Mouse (Mus musculus): ENCODE results near the gene Olfr2.

The Olfr2 gene

DNA sequence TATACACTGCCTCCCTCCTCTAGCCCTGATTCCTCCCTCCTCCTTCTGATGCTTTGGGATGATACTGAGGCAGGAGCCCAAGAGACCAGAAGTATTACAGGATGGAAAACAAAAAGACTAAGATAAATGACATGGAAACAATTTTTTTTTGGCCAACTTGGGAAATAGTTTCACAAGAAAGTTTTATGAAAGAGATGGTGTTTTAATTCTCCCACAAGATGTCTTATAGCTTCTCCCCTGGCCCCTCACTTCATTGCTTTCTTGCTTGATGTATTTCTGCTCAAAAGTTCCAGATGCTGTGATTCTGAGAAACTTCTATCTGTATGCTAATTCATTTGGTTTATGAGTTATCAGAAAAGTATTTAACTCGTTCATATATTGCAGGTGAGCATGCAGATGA is at the start of gene Olfr2:
Gene Olfr2, minus strand, starts transcription at position 101 of the 400 bp plus-strand sequence.
- DNase-seq: no peak

DNA sequence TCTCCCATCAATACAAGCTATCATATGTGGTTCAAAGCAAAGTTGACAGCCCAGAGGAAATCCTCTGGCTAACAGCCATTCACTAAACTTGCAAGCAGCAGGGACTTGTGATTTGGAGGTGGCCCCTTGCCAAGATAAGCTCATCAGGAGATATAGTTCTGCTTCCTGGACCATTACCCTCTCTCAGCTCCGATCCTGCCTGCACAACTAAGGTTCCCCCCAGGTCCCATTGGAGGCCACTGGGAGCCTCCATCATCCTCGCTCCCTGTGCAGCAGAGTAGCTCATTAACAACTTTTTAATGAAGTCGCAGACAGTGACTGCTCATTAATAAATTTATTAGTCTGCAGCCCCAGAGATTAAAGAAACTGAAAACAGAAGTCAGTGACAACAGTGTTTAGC is 41.7 kb upstream of the Olfr2 start:
- no peak for DNase-seq

DNA sequence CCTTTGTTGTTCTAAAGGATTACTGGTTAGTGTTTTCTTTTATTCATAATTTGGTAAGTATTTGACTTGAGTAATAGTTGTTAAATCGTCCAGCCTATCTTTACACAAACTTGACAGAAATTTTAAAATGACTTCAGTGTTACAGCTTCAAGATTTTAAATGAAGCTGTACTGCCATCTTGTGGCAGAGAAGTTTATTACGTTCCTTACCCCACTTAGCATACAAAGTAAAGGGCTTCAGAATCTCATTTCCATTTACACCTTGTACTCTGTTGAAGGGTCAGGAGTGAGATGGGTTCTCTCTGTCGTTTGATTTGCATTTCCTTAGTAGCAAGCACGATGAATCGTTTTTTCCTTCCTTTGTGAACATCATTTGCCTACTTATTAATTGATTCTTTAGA is 40.0 kb upstream of the Olfr2 start:
- peak; percentile 66 for DNase-seq

DNA sequence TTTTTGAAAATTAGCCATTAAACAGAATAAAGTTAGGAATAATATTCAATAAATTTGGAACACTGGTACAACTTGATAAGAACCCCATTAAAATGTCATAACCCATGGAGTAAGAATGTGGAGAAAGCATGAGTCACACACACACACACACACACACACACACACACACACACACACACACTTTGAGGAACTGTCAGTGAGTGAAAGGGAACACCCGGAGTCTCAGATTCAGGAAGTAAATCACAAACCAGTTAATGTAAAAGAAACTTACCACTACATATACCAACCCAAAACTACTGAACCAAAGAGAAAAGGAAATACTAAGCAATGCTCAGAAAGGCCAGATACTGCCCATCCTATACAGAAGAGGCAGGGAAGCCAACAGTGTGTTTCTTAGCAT is 38.5 kb upstream of the Olfr2 start:
- DNase-seq: peak; percentile 7

DNA sequence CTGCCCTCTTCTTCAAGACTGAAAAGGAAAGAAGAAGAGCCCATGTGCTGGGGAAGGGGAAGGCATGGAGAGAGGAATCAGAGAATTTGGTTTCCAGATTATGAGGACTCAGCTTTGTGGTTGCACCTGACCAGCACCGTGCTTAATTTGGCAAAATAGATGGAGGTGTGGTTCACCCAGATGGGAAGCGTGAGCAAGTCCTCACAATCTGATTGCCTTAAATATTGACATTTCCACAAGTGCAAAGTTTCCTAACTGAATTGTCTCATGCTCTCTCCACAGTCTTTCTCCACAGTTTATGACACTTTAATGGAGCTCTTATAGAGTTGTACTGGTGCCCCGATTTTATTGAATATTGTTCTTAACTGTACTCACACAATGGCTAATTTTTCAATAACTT is 37.3 kb upstream of the Olfr2 start:
- no peak for DNase-seq

DNA sequence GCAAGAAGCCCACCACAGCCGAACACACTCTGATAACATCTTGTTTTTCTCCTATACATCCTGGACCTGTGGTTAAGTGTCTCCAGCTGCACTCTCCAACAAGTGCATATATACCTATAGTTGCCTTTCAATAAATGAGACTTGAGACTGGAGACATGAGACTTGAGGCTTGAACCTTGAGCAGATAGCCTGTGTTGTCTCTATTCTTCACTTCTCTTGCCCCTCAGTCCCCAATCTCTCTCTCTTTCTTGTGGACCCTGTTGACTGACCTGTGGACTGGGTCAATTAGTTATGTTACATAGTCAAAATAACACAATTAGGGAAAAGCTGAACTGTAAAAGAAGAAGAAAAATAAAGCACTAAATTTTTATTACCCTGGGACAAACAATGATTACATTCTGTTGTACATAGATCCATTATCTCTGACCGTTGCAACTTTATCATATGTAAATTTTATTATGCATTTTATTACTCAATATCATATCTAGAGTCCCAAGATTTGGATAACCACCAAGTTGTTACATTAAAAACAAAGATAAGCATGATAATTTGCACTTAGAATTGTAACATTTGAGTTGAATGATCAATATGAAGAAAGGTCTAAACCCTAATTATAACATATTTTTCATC is 34.2 kb upstream of the Olfr2 start:
- DNase-seq: no peak

DNA sequence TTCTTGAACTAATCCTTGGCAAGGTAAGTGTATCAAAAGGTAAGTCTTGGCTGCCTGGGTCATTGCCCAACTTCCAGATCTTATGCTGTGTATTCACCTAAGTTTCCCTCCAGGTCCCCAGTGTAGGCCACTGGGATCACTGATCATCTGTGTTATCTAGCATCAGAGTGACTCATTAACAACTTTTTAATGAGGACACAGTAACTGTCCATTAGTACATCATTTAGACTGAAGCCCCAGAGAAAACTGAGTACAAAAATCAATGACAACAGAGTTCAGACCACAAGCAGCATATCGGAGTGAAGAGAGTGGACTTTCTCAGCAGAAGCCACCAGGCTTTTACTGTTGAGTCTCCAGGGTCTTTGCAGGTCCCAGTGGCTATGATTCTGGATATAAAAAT is 25.0 kb upstream of the Olfr2 start, which contains the start of gene Olfr713:
Gene Olfr713, plus strand, starts transcription at position 301 of the 400 bp plus-strand sequence.
- no peak for DNase-seq

DNA sequence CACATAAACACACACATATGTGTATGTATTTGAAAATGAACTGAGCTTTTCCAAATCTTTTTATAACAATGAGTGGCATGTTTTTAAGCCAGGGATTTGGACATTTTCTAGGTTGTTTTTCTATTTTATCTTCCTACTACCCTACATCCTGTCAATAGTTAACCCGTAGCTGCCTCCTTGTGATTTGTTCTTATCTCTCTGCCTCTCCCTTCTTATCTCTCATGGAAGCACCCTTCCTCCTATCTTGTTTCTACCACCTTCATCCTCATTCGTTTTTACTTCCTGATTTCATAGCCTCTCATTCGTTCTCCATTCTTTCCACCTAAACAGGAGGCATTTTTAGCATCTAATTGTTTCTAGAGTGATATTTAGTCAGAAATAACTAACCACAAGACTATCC is 1.7 kb downstream of the Olfr2 start:
- no peak for DNase-seq

DNA sequence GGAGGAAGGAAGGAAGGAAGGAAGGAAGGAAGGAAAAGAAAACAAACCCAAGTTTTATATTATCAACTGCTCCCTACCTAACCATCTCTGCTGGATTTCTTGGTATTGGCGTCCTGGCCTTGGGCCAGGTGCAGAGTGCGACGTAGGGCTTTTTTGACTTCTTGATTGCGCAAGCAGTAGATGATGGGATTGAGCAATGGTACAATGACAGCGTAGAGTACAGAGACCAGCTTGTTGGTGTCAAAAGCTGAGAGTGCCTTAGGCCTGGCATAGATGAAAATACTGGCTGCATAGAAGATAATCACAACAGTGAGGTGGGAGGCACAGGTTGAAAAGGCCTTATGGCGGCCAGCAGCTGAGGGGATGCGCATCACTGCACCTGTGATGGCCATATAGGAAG is 5.1 kb downstream of the Olfr2 start:
- peak; percentile 21 for DNase-seq

DNA sequence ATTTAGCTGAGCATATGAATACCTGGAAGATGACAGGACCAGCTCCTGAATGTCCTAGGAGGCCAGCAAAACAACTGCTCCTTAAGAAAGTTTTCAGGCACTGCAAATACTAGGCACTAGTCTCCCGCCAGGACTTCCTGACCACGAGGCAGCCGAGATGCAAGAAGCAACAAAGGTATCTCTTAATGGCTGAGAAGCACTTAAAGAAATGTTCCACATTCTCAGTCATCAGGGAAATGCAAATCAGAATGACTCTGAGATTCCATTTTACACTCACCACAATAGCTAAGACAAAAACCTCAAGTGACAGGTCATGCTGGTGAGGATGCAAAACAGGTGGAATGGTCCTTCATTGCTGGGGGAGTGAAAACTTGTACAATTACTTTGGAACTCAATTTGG is 20.6 kb downstream of the Olfr2 start:
- no peak for DNase-seq

DNA sequence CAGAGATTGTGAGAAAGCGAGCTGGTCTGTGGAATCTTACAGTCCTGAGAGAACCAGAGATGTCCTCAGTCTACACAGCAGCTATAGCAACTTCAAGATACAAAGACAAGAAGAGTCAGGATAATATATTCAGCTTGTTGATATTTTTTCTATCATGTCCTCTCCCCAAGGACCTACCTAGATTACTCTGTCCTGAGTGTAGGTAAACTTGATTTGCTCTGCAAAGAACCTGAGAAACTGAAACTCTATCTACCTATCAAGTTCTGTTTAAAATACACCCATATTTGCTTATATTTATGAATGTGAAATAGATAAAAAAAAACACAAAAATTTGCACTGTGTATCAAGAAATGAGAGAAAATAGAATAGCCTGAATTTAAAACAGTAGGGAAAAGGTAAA is 30.5 kb downstream of the Olfr2 start, which contains the start of gene Olfr711:
Gene Olfr711, minus strand, starts transcription at position 101 of the 400 bp plus-strand sequence.
- DNase-seq: no peak

DNA sequence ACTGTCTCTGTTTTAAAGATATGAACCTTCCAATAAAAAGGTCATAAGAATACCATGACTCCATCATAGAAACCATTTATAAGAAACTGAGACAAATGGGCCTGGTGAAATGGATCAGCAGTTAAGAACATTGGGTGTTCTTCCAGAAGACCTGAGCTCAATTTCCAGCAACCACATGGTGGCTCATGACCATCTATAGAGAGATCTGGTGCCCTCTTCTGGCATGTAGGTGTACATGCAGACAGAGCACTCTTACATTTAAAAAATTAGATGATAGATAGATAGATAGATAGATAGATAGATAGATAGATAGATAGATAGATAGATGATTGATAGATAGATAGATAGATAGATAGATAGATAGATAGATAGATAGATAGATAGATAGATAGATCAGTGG is 38.4 kb downstream of the Olfr2 start:
- DNase-seq: peak; percentile 4

DNA sequence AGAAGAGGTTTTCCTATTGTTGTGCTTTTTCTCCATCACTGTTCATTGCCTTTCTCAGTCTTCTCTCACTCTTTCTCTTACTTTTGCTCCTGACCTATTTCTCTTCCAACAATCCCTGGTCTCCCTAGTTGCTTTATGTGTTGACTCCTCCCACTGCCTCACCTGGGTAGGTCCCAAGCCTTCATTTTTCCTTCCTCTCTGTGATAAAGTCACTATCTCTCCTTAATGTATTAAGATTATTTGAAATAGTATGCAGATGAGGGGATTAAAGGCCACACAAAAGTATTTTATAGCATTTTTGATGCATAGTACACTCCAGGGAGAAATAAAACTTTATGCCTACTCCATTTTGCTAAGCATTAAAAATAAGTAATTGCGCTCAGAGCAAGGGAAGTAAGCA is 42.0 kb downstream of the Olfr2 start, which contains the start of gene Olfr6:
Gene Olfr6, minus strand, starts transcription at position 101 of the 400 bp plus-strand sequence.
- DNase-seq: no peak

DNA sequence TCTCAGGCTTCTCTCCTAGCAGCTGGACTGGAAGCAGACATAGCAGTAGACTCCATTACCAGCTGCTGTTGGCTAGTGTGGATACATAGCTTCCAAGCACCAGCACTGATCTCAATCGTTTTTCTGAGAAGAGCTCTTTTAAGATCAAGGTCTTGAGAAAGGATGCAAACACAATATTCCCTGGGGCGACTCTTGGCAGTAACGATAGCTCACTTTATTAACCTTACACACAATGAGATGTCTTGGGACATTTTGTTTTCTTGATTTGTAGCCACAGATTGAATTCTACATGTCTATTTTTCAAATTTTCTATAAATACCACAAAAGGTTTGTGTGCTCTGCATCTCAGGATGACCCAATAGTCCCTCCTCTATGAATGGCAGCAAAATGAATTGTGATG is 57.7 kb downstream of the Olfr2 start, which contains the start of gene Olfr710:
Gene Olfr710, minus strand, starts transcription at position 101 of the 400 bp plus-strand sequence.
- DNase-seq: no peak
